Mouse (Mus musculus): ENCODE results near the gene Dlx6.

DNA sequence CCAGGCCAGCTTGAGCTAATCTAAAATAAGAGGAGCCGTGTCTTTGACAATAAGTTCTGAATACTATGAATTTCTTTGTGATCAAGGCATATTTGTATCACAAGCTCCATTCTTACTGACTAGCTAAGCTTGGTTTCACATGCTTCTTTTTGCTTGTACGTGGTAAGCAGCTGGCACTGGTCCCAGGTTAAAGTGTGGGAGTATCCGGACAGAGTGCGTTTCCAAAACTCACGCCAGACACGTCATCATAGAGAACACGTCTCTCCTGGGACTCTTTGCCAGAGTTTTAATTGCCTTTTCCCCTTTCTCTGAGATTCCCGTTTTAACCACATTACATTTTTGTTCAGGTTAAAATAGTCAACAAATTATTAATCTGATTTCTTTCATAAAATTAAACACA lies 46.5 kb downstream of the Dlx6 start:
- TF ChIP-seq CTCF (IDR thresholded peaks at IDR 0.05; ENCODE audit: low read depth, low read length) = no peak
- no peak for TF ChIP-seq POLR2A (IDR thresholded peaks at IDR 0.05; ENCODE audit: borderline replicate concordance, low read depth, low read length)

Measured in bone marrow macrophage, adult 2 months (primary cell).